Comparison of ENCODE assay signal across 21 mouse cellular contexts in the genomic region with DNA sequence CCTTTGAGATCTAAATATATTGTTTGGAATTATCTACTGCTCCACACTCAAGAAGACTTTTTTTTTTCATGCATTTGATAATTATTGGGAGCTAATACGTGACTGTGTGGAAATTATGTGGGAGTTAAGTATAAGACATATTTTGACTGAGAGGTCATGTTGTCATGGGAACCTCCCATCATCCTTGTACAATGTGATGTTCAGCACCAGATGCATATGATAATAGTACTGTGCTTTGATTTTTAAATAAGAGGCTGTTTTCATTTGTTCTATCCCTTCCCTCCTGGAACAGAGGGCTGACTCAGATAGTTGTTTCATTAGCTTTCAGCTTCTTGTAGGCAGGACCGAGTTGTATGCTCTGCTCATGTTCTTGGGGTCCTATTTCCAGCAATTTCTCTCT.
"Had no signal": no experiment of that assay in that cellular context is flagged by ENCODE, and none has a peak within 500 bp of the region (broad histone marks: within the 10 kb centered on the region; RNA-seq: fewer than 3 reads in every experiment).

No protein-coding gene starts in this region.

- H3K9me3 ChIP-seq: lung, embryonic 15.5 days; midbrain, embryonic 10.5 days; midbrain, embryonic 12.5 days; neural tube, embryonic 13.5 days; neural tube, embryonic 15.5 days had no signal

- H3K27ac ChIP-seq: liver, embryonic 14.5 days; lung, embryonic 15.5 days; midbrain, embryonic 10.5 days; midbrain, embryonic 12.5 days; neural tube, embryonic 13.5 days; neural tube, embryonic 15.5 days had no signal

- DNase-seq: lung, adult 18-20 months; lung, postnatal 14 days; lung, postnatal 4 days; midbrain, embryonic 14.5 days; retina, postnatal 1 day; right cerebral cortex, adult 18-20 months; right cerebral cortex, postnatal 25 days; right cerebral cortex, postnatal 4 days; spleen, adult 18-20 months; thymus, adult 2 months; thymus, postnatal 25 days; thymus, postnatal 4 days had no signal

- H3K27me3 ChIP-seq: lung, embryonic 15.5 days; midbrain, embryonic 12.5 days; neural tube, embryonic 13.5 days; neural tube, embryonic 15.5 days had no signal

- H3K4me2 ChIP-seq: lung, embryonic 15.5 days; midbrain, embryonic 12.5 days; neural tube, embryonic 13.5 days; neural tube, embryonic 15.5 days had no signal

- H3K9ac ChIP-seq: liver, embryonic 14.5 days; lung, embryonic 15.5 days; midbrain, embryonic 12.5 days; neural tube, embryonic 13.5 days; neural tube, embryonic 15.5 days had no signal

- H3K36me3 ChIP-seq: lung, embryonic 15.5 days; midbrain, embryonic 10.5 days; midbrain, embryonic 12.5 days; neural tube, embryonic 13.5 days; neural tube, embryonic 15.5 days had no signal

- ATAC-seq: lung, postnatal 0 days; midbrain, embryonic 16.5 days had no signal

- H3K4me1 ChIP-seq: lung, embryonic 15.5 days; midbrain, embryonic 10.5 days; midbrain, embryonic 12.5 days; neural tube, embryonic 13.5 days; neural tube, embryonic 15.5 days had no signal

- H3K4me3 ChIP-seq: lung, embryonic 15.5 days; midbrain, embryonic 10.5 days; midbrain, embryonic 12.5 days; myocyte; neural tube, embryonic 13.5 days; neural tube, embryonic 15.5 days had no signal
